Mouse (Mus musculus): ENCODE results near the gene Aqp11.
A peak's percentile ranks its signal among the peaks of the same experiment; 100 is the strongest.

Gene Aqp11

DNA sequence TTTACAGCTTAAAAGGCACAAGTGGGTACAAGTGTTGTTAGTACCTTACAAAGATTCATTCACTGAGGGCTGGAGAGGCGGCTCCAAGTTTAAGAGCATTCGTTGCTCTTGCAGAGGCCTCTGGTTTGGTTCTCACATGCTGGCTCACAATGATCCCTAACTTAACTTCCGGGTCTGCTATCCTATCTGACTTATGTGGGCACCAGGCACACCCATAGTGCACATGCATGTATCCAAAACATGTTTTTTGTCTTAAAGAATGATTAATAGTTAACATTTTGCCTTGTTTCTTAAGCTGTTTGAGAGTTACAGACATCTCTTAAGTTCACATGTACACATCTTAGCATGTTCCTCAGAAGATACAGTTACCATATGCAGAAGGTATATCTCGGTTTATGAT lies 37.9 kb downstream of the Aqp11 start:
- no peak for DNase-seq

DNA sequence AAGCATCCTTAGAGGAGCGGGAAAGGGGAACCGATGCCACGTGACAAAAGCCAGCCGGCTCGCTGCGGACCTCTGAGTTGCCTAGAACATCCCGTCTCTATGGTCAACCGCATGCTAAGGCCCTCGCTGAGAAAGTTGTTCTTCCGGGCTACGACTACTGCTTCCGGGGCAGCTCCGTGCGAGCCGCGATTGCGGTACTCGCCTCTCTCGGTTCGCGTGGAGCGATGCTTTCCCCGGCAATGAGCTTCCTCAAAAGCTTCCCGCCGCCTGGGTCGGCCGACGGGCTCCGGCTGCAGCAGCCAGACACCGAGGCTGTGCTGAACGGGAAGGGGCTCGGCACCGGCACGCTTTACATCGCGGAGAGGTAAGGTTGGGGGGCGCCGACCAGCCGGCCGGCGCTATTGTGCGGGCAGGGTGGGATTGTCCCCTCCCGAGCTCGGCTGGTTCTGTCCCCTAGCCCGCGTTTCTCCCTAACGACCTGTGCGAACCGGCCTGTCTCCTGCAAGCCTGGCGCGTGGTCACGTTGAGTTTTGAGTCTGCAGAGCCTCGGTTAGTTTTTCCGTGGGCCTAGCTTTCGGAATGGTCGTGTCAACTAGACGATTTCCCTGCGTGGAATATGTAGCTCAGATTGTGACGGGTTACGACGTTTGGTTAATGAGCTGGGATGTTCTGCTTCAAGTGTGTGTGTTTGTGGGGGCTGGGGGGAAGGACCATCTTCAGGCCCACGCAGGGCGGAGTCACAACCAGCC lies 41.4 kb downstream of the Aqp11 start, which contains the start of gene Clns1a:
Gene Clns1a (plus strand): TSS at position 129 of the 749 bp plus-strand sequence.
- peak; percentile 97 for DNase-seq

DNA sequence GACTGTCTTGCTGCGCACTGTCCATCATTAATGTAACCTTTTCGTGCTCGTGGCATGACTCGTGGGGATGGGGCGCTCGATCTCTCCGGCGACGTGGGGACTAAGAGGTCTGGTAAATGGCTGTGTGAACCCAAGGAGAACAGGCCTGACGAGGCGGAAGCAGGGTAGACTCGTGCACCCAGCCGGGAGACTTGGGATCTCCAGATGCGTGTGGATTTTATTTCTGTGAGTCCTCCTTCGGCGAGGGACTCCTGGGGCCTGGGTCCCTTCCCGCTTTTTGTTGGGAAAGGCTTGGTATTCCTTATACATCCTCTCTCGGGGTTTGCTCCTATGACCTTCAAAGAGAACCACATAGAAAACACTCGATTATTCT lies 42.0 kb downstream of the Aqp11 start:
- DNase-seq = no peak

DNA sequence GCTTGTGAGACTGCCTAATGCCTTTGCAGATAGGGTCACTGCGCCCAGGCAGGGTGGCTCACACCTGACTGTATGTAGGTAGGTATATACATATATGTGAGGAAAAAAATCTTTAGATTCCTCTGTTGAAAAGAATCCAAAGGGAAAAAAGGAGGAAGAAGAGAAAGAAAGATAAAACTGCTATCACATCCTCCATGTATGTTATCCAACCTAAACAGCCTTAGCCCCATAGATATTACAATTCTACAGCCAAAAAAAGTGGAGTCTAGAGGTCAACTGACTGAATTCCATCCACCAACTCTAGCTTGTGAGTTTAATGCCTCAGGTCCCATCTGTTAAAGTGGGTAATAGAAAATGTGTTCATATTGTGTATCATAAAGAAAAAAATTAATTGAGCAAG lies 42.6 kb downstream of the Aqp11 start:
- DNase-seq = no peak

DNA sequence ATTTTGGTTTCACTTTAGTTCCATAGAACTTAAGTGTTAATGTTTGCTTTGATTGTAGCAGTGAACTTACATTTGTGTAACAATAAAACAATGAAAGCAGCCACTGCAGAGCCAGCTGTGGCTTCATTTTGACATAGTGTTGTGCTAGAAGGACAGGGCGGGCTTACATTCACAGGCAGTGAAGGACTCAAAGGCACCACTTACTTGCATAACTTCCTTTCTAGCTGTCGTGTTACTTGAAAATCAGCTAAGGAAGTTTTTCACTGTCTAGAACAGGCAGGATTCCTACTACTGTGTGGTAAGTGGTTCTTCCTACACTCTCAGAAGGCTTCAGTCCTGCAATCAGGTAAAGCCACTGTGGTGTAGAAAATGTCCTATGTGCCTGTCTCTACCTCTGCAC lies 50.3 kb downstream of the Aqp11 start:
- no peak for DNase-seq

DNA sequence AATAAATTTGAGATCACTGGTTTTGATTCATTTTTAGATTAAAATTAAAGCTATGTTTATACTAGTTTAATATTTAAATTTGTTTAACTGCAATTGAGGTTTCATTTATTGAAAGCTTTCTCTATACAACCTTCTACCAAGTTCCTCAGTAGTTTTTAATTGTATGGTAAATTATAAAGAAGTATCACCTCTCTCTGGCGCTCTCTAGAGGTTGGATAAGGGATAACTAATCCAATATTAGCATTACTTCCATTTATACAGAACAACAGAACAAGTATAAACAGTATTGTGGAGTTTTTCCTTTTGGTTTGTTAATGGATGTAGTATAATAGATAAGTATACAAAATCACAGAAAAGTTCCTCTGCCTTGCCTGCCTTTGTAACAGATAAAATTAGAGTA lies 58.9 kb downstream of the Aqp11 start:
- peak; percentile 50 for DNase-seq
